Mouse (Mus musculus): ENCODE measurements around the gene Agap3.

GRCm38 (mm10) chr5:24452691-24453233 lies 785 bp downstream of the Agap3 start:
- TF ChIP-seq EP300 (optimal IDR thresholded peaks at IDR 0.05) (no peak), CTCF (IDR thresholded peaks at IDR 0.05; ENCODE audit: low read depth) (no peak)

All from stomach, postnatal 0 days (tissue).